Mouse (Mus musculus) C2C12 (cell line): ENCODE data around the gene Trub2.

Experiments used
- CTCF ChIP-seq: IDR thresholded peaks from one replicate; pipeline ENCODE4 v1.5.1; 2011; ENCODE audit not compliant: control insufficient read depth, insufficient read depth, insufficient read length
- MAX ChIP-seq: IDR thresholded peaks from one replicate; pipeline ENCODE4 v1.6.1; 2011; ENCODE audit warnings: mild to moderate bottlenecking, control low read depth
- MYOD1 ChIP-seq: IDR thresholded peaks from one replicate; pipeline ENCODE4 v1.6.1; 2011; ENCODE audit warnings: low read depth; ENCODE audit not compliant: control insufficient read depth, insufficient read length
- MYOG ChIP-seq: IDR thresholded peaks from one replicate; pipeline ENCODE4 v1.6.1; 2011; ENCODE audit not compliant: control insufficient read depth, insufficient read length; ENCODE audit errors: extremely low read depth
- USF1 ChIP-seq: IDR thresholded peaks from one replicate; pipeline ENCODE4 v1.6.1; 2011; ENCODE audit warnings: low read depth, mild to moderate bottlenecking, control low read depth, moderate library complexity

DNA sequence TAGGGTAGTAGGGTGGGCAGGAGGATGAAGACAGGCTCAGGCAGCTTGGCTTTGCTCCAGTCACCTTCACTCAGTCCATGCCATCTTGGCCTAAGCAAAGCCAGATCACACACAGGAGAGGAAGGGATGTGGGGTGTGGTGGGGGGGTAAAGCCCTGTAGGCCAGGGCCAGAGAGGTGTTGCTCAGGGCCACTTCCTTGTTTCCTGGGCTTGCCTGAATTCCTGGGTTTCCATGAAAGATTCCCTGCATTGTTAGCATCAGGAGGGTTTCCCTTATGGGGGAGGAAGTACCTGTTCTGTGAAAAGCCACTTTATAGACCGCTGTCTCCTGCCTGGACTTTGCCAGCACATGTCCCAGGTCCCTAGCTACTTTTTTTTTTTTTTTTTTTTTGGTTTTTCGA, 74.8 kb downstream of the Trub2 start:
- TF ChIP-seq CTCF = no peak
- no peak for TF ChIP-seq USF1
- TF ChIP-seq MYOG = no peak
- no peak for TF ChIP-seq MAX
- no peak for TF ChIP-seq MYOD1
